Mouse (Mus musculus): ENCODE measurements around the gene Ankdd1b. TPM values are rescaled to one million over a fixed set of nuclear protein-coding genes. Genes with fewer than 3 reads are reported as not detected.

Ankdd1b gene
- polyA plus RNA-seq, 1 experiment from 2014 or later, result not detected

DNA sequence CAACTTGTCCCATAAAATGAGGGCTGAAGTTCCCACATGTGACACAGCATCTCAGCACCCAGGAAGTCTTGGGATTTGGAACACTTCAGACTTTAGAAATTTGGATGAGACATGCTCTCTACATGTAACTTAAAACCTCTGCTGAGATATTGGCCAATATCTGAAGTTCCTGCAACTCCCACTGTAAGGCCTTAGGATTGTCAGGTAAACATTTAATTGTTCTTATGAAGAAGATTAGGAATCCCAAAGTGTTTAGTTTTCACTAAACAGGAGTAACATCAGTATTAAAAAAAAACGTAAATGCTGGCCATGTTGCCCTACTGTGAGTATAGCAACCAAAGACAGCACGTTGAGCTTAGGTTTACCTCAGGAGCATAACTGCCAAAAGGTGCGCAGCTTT, 19.4 kb upstream of the Ankdd1b start, which contains the start of gene Gm17622:
Gene Gm17622 (plus strand): TSS at position 301 of the 400 bp plus-strand sequence.
- H3K27me3 ChIP-seq (replicated peaks), result no peaks in the 10 kb centered on the region
- H3K9ac ChIP-seq, result no peak within 1 kb of the TSS
- ATAC-seq, result no peak
- no peak within 1 kb of the TSS for H3K4me3 ChIP-seq
- H3K9me3 ChIP-seq (replicated peaks), result no peaks in the 10 kb centered on the region
- H3K4me1 ChIP-seq, result no peaks in the 10 kb centered on the region
- WGBS (ENCODE audit: insufficient replicate concordance), result 76% methylated on average over 3 of the region's 3 CpGs
- no peak within 1 kb of the TSS for H3K4me2 ChIP-seq
- peaks cover 35% of the 10 kb centered on the region for H3K36me3 ChIP-seq
- no peak within 1 kb of the TSS for H3K27ac ChIP-seq

- H3K9ac ChIP-seq, result no peak overlapping the region
- no peak for ATAC-seq
- H3K9me3 ChIP-seq (replicated peaks), result no peaks in the 10 kb centered on the region
- H3K27ac ChIP-seq, result no peak overlapping the region
- no peak overlapping the region for H3K4me3 ChIP-seq
- H3K27me3 ChIP-seq (replicated peaks), result no peaks in the 10 kb centered on the region
- no peaks in the 10 kb centered on the region for H3K4me1 ChIP-seq
- H3K4me2 ChIP-seq, result no peak overlapping the region
- WGBS (ENCODE audit: insufficient replicate concordance), result 79% methylated on average over 6 of the region's 6 CpGs
- H3K36me3 ChIP-seq, result peaks cover 49% of the 10 kb centered on the region
These were observed 17.0 kb upstream of the Ankdd1b start for GRCm38 (mm10) chr13:96487968-96488367.

DNA sequence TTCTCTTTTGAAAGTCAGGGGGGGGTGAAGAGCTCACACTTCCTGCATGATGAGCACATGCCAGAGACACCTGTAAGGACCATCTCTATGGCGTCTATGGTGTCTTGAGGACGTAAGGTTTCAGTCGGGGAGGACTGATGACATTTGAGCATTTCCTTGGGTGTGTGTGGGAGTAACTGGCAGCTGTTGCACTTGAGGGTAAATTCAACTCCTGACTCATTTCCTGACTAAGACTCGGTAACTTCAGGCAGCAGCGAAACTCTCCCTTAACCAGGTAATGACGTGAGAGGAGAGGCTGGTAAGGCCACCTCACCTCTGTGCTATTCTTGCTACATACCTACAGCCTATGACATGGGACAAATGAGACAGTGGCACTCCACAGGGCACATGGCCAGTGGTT, 16.2 kb upstream of the Ankdd1b start:
- Histone ChIP-seq H3K27ac (no peak overlapping the region), H3K4me3 (no peak overlapping the region), H3K9me3 (replicated peaks) (no peaks in the 10 kb centered on the region), H3K9ac (no peak overlapping the region), H3K27me3 (replicated peaks) (no peaks in the 10 kb centered on the region), H3K4me2 (no peak overlapping the region), H3K4me1 (no peaks in the 10 kb centered on the region), H3K36me3 (peaks cover 51% of the 10 kb centered on the region)
- ATAC-seq, result no peak
- 70% methylated on average over 6 of the region's 6 CpGs for WGBS (ENCODE audit: insufficient replicate concordance)

DNA sequence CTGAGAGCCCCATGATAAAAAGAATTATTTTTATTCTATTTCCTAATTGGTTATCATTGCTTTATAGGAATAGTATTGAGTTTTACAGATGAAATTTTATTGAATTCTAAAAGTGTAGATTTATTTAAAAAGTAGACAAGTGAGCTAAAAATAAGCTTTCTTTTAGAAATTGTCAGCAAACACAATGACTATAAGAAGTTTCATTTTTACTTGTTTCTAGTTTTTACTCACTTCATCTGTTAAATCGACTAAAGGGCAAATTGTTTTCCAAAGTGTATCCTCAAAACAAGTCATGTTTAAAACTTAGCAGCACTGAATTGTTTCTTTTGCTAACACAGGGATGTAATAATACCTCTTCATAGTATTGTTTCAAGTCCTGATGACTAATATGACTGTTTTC, 8.0 kb upstream of the Ankdd1b start:
- 76% methylated on average over 1 of the region's 1 CpGs for WGBS (ENCODE audit: insufficient replicate concordance)
- Histone ChIP-seq H3K4me1 (no peaks in the 10 kb centered on the region), H3K27me3 (replicated peaks) (no peaks in the 10 kb centered on the region), H3K9ac (no peak overlapping the region), H3K9me3 (replicated peaks) (no peaks in the 10 kb centered on the region), H3K4me2 (no peak overlapping the region), H3K36me3 (peaks cover 17% of the 10 kb centered on the region), H3K27ac (no peak overlapping the region), H3K4me3 (no peak overlapping the region)
- no peak for ATAC-seq

GRCm38 (mm10) chr13:96477226-96477625, 6.2 kb upstream of the Ankdd1b start:
- H3K4me1 ChIP-seq, result no peaks in the 10 kb centered on the region
- no peak overlapping the region for H3K4me2 ChIP-seq
- 0 out of 2 replicates have a peak, but pooled peaks cover 4% of the 10 kb centered on the region for H3K36me3 ChIP-seq
- no peaks in the 10 kb centered on the region for H3K27me3 ChIP-seq (replicated peaks)
- no peak overlapping the region for H3K4me3 ChIP-seq
- WGBS (ENCODE audit: insufficient replicate concordance), result 76% methylated on average over 4 of the region's 4 CpGs
- H3K27ac ChIP-seq, result no peak overlapping the region
- H3K9me3 ChIP-seq (replicated peaks), result no peaks in the 10 kb centered on the region
- no peak for ATAC-seq
- H3K9ac ChIP-seq, result no peak overlapping the region

GRCm38 (mm10) chr13:96470556-96470955, 442 bp downstream of the Ankdd1b start:
- H3K36me3 ChIP-seq, result no peaks in the 10 kb centered on the region
- no peaks in the 10 kb centered on the region for H3K9me3 ChIP-seq (replicated peaks)
- no peak overlapping the region for H3K4me2 ChIP-seq
- H3K4me3 ChIP-seq, result no peak overlapping the region
- H3K27me3 ChIP-seq (replicated peaks), result no peaks in the 10 kb centered on the region
- H3K27ac ChIP-seq, result no peak overlapping the region
- no peak for ATAC-seq
- no peak overlapping the region for H3K9ac ChIP-seq
- 72% methylated on average over 6 of the region's 6 CpGs for WGBS (ENCODE audit: insufficient replicate concordance)
- no peaks in the 10 kb centered on the region for H3K4me1 ChIP-seq

DNA sequence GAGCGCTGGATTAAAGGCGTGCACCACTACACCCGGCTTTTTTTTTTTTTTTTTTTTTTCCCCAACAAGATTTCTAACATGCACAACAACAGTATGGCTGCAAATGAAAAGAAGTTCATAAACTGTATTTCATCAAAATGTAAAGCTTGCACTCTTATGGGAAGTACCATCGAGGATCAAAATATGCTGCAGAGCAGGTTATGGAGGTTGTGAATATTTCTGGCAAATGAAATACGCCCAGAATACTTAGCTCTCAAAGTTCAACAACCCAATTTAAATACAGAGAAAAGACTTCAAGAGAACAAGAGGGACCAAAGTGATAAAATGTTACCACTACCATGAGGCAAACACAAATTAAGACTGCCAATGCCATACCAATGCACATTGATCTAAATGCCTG, 2.3 kb downstream of the Ankdd1b start:
- H3K9ac ChIP-seq, result no peak overlapping the region
- ATAC-seq, result no peak
- no peaks in the 10 kb centered on the region for H3K4me1 ChIP-seq
- no peak overlapping the region for H3K4me3 ChIP-seq
- no peak overlapping the region for H3K4me2 ChIP-seq
- H3K9me3 ChIP-seq (replicated peaks), result no peaks in the 10 kb centered on the region
- WGBS (ENCODE audit: insufficient replicate concordance), result 71% methylated on average over 5 of the region's 5 CpGs
- no peaks in the 10 kb centered on the region for H3K27me3 ChIP-seq (replicated peaks)
- H3K27ac ChIP-seq, result no peak overlapping the region
- no peaks in the 10 kb centered on the region for H3K36me3 ChIP-seq

DNA sequence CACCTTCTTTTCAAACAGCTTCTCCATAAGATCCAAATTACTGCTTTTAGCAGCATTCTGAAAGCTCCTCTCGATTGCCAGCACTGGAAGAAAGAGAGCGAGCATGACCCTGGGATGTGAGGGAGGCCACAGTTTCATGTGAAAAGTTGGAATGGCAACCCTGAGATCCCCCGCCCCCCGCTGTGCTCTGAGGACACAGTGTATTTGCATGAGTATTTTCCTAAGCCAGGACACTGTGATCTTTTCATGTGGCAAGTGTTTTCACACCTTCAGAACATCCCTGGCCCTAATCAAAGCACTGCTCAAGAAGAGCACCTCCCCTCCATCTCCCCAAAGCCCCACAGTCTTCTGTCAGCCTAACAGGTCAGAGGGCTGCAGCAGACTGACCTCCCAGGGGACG, 5.7 kb downstream of the Ankdd1b start:
- H3K27me3 ChIP-seq (replicated peaks), result no peaks in the 10 kb centered on the region
- no peaks in the 10 kb centered on the region for H3K4me1 ChIP-seq
- H3K9ac ChIP-seq, result no peak overlapping the region
- WGBS (ENCODE audit: insufficient replicate concordance), result 53% methylated on average over 5 of the region's 5 CpGs
- ATAC-seq, result no peak
- no peak overlapping the region for H3K4me2 ChIP-seq
- H3K9me3 ChIP-seq (replicated peaks), result no peaks in the 10 kb centered on the region
- no peaks in the 10 kb centered on the region for H3K36me3 ChIP-seq
- no peak overlapping the region for H3K4me3 ChIP-seq
- H3K27ac ChIP-seq, result no peak overlapping the region

- 47% methylated on average over 1 of the region's 1 CpGs for WGBS (ENCODE audit: insufficient replicate concordance)
- no peak for ATAC-seq
- H3K9ac ChIP-seq, result no peak overlapping the region
These were observed 8.4 kb downstream of the Ankdd1b start for GRCm38 (mm10) chr13:96462644-96463043.

DNA sequence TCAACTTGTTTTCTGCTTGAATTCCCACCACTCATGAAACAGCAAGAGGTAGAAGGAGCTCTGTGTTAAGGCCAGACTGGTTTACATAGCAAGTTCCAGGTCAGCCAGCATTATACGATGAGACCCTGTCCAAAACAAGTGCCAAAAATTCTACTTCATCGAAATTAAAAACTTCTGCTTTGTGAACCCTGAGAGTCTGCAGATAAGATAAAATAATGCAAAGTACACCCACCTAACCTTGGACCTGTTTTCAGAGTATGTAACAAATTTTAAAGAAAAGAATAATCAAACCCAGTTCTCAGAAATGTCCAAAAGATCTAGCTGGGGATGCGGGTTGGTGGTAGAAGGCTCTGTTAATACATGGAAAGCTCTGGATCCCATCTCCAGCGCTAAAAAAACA, 12.4 kb downstream of the Ankdd1b start:
- Histone ChIP-seq H3K36me3 (no peaks in the 10 kb centered on the region), H3K4me3 (no peak overlapping the region), H3K9ac (no peak overlapping the region), H3K4me1 (no peaks in the 10 kb centered on the region), H3K4me2 (no peak overlapping the region), H3K9me3 (replicated peaks) (no peaks in the 10 kb centered on the region), H3K27me3 (replicated peaks) (no peaks in the 10 kb centered on the region), H3K27ac (no peak overlapping the region)
- 67% methylated on average over 4 of the region's 4 CpGs for WGBS (ENCODE audit: insufficient replicate concordance)
- ATAC-seq, result no peak

More at GRCm38 (mm10) chr13:96462644-96463043, 8.4 kb downstream of the Ankdd1b start:
- H3K4me1 ChIP-seq, result no peaks in the 10 kb centered on the region
- H3K27me3 ChIP-seq (replicated peaks), result no peaks in the 10 kb centered on the region
- H3K36me3 ChIP-seq, result no peaks in the 10 kb centered on the region
- H3K4me3 ChIP-seq, result no peak overlapping the region
- no peak overlapping the region for H3K27ac ChIP-seq
- no peaks in the 10 kb centered on the region for H3K9me3 ChIP-seq (replicated peaks)
- no peak overlapping the region for H3K4me2 ChIP-seq

GRCm38 (mm10) chr13:96458018-96458417, 13.0 kb downstream of the Ankdd1b start:
- 67% methylated on average over 5 of the region's 5 CpGs for WGBS (ENCODE audit: insufficient replicate concordance)
- no peaks in the 10 kb centered on the region for H3K27me3 ChIP-seq (replicated peaks)
- H3K9me3 ChIP-seq (replicated peaks), result no peaks in the 10 kb centered on the region
- no peak overlapping the region for H3K9ac ChIP-seq
- no peak for ATAC-seq
- no peak overlapping the region for H3K4me2 ChIP-seq
- no peak overlapping the region for H3K4me3 ChIP-seq
- H3K4me1 ChIP-seq, result no peaks in the 10 kb centered on the region
- no peak overlapping the region for H3K27ac ChIP-seq
- H3K36me3 ChIP-seq, result no peaks in the 10 kb centered on the region

DNA sequence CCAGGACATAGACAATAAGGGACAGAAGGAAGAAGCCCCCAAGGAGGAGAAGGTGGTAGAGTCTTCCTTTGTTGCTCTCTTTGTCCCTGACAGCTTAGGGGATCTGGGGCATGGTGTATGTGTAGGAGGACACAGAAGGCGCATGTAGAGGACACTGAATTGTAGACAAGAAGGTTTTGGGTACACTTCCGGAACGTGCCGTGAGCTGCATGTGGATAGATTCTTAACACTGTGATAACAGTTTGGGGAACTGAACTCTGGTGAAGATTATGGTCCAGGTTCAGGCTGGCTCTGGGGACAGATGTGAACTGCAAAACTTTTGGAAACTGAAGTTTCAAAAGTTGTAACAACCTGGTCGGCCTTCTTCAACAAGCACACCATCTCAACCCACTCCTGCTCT, 13.4 kb downstream of the Ankdd1b start:
- Histone ChIP-seq H3K9ac (no peak overlapping the region), H3K9me3 (replicated peaks) (no peaks in the 10 kb centered on the region), H3K4me3 (no peak overlapping the region), H3K36me3 (no peaks in the 10 kb centered on the region), H3K27ac (no peak overlapping the region), H3K4me1 (no peaks in the 10 kb centered on the region), H3K4me2 (no peak overlapping the region), H3K27me3 (replicated peaks) (no peaks in the 10 kb centered on the region)
- 69% methylated on average over 5 of the region's 5 CpGs for WGBS (ENCODE audit: insufficient replicate concordance)
- no peak for ATAC-seq

DNA sequence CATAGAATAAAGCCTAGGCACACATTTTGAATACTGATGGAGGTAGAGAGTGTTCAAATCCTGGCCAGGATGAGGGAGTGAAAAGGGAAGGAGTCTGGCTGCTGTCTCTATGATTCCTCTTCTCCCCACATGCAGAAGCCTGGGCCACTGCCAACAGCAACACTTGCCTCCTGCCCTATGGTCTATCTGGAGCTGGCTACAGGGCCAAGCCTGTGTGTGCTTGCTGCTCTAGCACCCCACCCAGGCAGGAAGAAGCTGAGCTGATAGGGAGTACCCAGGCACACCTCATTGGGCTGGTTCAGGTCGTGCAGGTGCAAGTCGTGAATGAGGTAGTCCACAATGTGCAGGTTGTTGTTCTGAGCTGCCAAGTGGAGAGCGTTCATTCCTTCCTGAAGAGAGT, 16.7 kb downstream of the Ankdd1b start:
- no peak overlapping the region for H3K9ac ChIP-seq
- no peaks in the 10 kb centered on the region for H3K36me3 ChIP-seq
- H3K27me3 ChIP-seq (replicated peaks), result no peaks in the 10 kb centered on the region
- ATAC-seq, result no peak
- WGBS (ENCODE audit: insufficient replicate concordance), result 57% methylated on average over 3 of the region's 3 CpGs
- no peak overlapping the region for H3K4me3 ChIP-seq
- no peaks in the 10 kb centered on the region for H3K9me3 ChIP-seq (replicated peaks)
- no peaks in the 10 kb centered on the region for H3K4me1 ChIP-seq
- H3K4me2 ChIP-seq, result no peak overlapping the region
- no peak overlapping the region for H3K27ac ChIP-seq
